Mouse (Mus musculus) ES-Bruce4 (cell line): ENCODE results near the gene Mxd4. TPM values are rescaled to one million over a fixed set of nuclear protein-coding genes. Genes with fewer than 3 reads are reported as not detected.

Experiments
- H3K27ac ChIP-seq: 2 replicates; pipeline ENCODE4 v1.5.1; 2012; ENCODE audit warnings: low read length, inconsistent platforms; ENCODE audit not compliant: insufficient read depth
- H3K27me3 ChIP-seq: 2 replicates; pipeline ENCODE4 v1.6.1; 2012; ENCODE audit warnings: mild to moderate bottlenecking, low read length, inconsistent platforms; ENCODE audit not compliant: control insufficient read depth, poor library complexity, insufficient read depth, severe bottlenecking
- H3K36me3 ChIP-seq: 2 replicates; pipeline ENCODE4 v1.6.1; 2012; ENCODE audit warnings: inconsistent platforms, mild to moderate bottlenecking, low read length, moderate library complexity; ENCODE audit not compliant: control insufficient read depth, poor library complexity, insufficient read depth, severe bottlenecking
- H3K4me1 ChIP-seq: one replicate; pipeline ENCODE4 v1.8.1; 2011; ENCODE audit warnings: low read length; ENCODE audit not compliant: control insufficient read depth, insufficient read depth
- H3K4me3 ChIP-seq: 2 replicates; pipeline ENCODE4 v1.5.1; 2011; ENCODE audit warnings: low read depth, mild to moderate bottlenecking, low read length
- H3K9ac ChIP-seq: 2 replicates; pipeline ENCODE4 v1.6.1; 2012; ENCODE audit warnings: low read depth, mild to moderate bottlenecking, inconsistent platforms; ENCODE audit not compliant: poor library complexity, severe bottlenecking
- H3K9me3 ChIP-seq: replicated peaks from 2 replicates; pipeline ENCODE4 v1.6.1; 2012; ENCODE audit warnings: mild to moderate bottlenecking, low read length, inconsistent platforms; ENCODE audit not compliant: control insufficient read depth, poor library complexity, insufficient read depth, severe bottlenecking
- CTCF ChIP-seq: IDR thresholded peaks from one replicate; pipeline ENCODE4 v1.8.1; 2011; ENCODE audit warnings: low read depth, low read length
- EP300 ChIP-seq: IDR thresholded peaks from 2 replicates; pipeline ENCODE4 v1.6.1; 2011; ENCODE audit warnings: low read depth, low read length; ENCODE audit not compliant: insufficient read depth
- POLR2A ChIP-seq: IDR thresholded peaks from one replicate; pipeline ENCODE4 v1.8.1; 2011; ENCODE audit warnings: low read length; ENCODE audit not compliant: insufficient read depth
- polyA plus RNA-seq: library from polyadenylated mRNA; stranded (reverse); fragments of >200 nt; gene quantifications from 2 replicates; pipeline ENCODE4 v1.2.4, GENCODE M21; 2011; ENCODE audit warnings: low read depth; ENCODE audit not compliant: missing spikeins, insufficient read depth, insufficient read length

The Mxd4 gene
- polyA plus RNA-seq, 1 experiment: 6.5 TPM

DNA sequence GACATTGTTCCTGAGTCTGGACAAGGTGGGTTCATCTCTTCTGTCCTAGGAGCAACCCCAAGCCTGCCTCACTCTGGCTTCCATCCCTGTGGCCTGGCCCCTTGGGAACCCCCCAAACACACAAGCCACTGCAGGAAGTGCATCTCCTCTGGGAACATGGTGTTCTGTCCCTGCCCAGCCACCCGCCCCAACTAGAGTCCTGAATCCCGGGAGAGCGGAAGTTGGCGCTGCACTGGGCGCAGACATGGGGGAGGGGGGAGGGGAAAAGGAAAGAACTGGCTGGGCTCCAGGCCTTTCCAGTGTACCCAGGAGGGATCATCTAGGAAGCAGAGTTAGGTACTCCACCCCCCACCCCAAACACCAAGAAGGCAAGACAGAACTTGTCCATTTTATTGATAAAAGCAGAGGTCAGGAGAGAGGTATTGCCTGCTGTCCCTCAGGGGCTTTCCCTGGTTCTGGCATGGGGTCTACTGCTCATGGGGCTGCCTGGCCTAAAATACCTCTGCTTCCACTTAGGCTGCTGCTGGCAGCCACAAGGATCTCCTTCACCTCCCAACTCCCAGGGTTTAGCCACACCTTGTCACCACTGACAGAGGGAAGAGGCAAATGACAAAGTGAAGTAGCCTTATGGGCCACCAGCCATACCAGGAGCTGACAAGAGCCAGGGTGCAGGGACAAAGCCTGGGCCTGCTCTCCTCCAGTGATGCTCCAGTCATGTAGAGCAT, 4.2 kb downstream of the Mxd4 start:
- Histone ChIP-seq H3K27me3 (no peaks in the 10 kb centered on the region), H3K9me3 (no peaks in the 10 kb centered on the region), H3K27ac (no peak overlapping the region), H3K9ac (no peak overlapping the region), H3K4me3 (no peak overlapping the region), H3K36me3 (no peaks in the 10 kb centered on the region), H3K4me1 (no peaks in the 10 kb centered on the region)
- TF ChIP-seq POLR2A (no peak), EP300 (no peak), CTCF (no peak)

GRCm38 (mm10) chr5:34182486-34182885, 5.0 kb downstream of the Mxd4 start:
- Histone ChIP-seq H3K4me3 (no peak overlapping the region), H3K27me3 (no peaks in the 10 kb centered on the region)

GRCm38 (mm10) chr5:34177821-34178220, 9.7 kb downstream of the Mxd4 start:
- Histone ChIP-seq H3K9me3 (no peaks in the 10 kb centered on the region), H3K27me3 (no peaks in the 10 kb centered on the region), H3K9ac (no peak overlapping the region), H3K36me3 (no peaks in the 10 kb centered on the region), H3K4me3 (no peak overlapping the region), H3K4me1 (no peaks in the 10 kb centered on the region), H3K27ac (no peak overlapping the region)
- no peak for TF ChIP-seq POLR2A
- TF ChIP-seq EP300: no peak
- TF ChIP-seq CTCF: no peak

More at GRCm38 (mm10) chr5:34182486-34182885, 5.0 kb downstream of the Mxd4 start:
- Histone ChIP-seq H3K9me3 (no peaks in the 10 kb centered on the region), H3K4me1 (no peaks in the 10 kb centered on the region), H3K27ac (no peak overlapping the region), H3K36me3 (no peaks in the 10 kb centered on the region), H3K9ac (no peak overlapping the region)
- no peak for TF ChIP-seq POLR2A
- no peak for TF ChIP-seq CTCF
- no peak for TF ChIP-seq EP300

GRCm38 (mm10) chr5:34177091-34177490, 10.4 kb downstream of the Mxd4 start:
- H3K36me3 ChIP-seq: no peaks in the 10 kb centered on the region
- no peak overlapping the region for H3K27ac ChIP-seq
- no peak overlapping the region for H3K9ac ChIP-seq
- no peaks in the 10 kb centered on the region for H3K27me3 ChIP-seq
- no peak overlapping the region for H3K4me3 ChIP-seq
- no peaks in the 10 kb centered on the region for H3K4me1 ChIP-seq
- H3K9me3 ChIP-seq: no peaks in the 10 kb centered on the region
- TF ChIP-seq EP300: no peak
- TF ChIP-seq CTCF: no peak

DNA sequence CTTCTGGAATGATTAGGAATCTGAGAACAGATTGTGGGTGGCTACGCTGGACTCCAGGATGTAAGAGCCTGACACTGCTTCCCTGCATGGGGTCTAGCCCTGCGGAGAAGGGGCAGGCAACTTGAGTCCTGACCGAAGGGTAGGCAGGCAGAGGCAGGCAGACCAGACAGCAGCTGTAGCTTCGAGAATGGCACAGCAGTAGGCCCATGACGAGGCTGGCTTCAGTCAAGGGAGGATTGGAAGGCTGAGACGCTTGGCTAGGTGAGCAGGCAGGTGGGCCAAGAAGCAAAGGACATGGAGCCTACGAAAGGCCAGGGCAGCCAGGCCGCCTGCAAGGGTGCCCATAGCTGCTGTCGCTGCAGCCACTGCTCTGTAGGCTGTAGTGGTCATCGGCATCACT, 10.8 kb downstream of the Mxd4 start:
- TF ChIP-seq POLR2A (no peak), EP300 (no peak), CTCF (no peak)
- no peak overlapping the region for H3K9ac ChIP-seq
- H3K4me3 ChIP-seq: no peak overlapping the region
- H3K27me3 ChIP-seq: no peaks in the 10 kb centered on the region
- no peak overlapping the region for H3K27ac ChIP-seq
- H3K9me3 ChIP-seq: no peaks in the 10 kb centered on the region
- no peaks in the 10 kb centered on the region for H3K4me1 ChIP-seq
- H3K36me3 ChIP-seq: no peaks in the 10 kb centered on the region

DNA sequence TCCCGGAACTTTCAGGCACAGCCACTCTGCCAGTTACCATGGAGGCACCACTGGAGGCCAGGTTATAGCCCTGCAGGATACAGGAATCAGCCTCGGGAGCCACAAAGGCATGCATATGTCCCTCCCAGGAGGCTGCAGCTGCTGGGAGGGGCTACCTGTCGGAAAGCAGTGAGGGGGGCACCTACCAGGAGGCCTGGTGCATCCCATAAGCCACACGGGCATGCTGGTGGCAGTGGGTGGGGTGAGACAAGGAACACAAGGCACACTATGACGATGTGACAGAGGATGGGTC, 12.2 kb downstream of the Mxd4 start:
- H3K36me3 ChIP-seq: no peaks in the 10 kb centered on the region
- no peaks in the 10 kb centered on the region for H3K9me3 ChIP-seq
- H3K9ac ChIP-seq: no peak overlapping the region
- H3K4me3 ChIP-seq: no peak overlapping the region
- H3K27me3 ChIP-seq: no peaks in the 10 kb centered on the region
- H3K4me1 ChIP-seq: no peaks in the 10 kb centered on the region
- TF ChIP-seq EP300 (no peak), POLR2A (no peak), CTCF (no peak)
- no peak overlapping the region for H3K27ac ChIP-seq
